8 mouse cellular contexts compared by ENCODE assay signal in genomic region chr5:141691482-141691975, GRCm38 (mm10).
DNase-seq lines count a peak whose midpoint lies in the region; ATAC-seq and TF ChIP-seq lines count a peak whose summit lies in the region.

No protein-coding gene starts in this region.

- H3K27me3 ChIP-seq in midbrain, postnatal 0 days (ENCODE audit: insufficient read depth, low read length), result no peaks in the 10 kb centered on the region
- H3K27me3 ChIP-seq in midbrain, embryonic 13.5 days, result no peaks in the 10 kb centered on the region
- no peaks in the 10 kb centered on the region for H3K27me3 ChIP-seq in intestine, postnatal 0 days (replicated peaks; ENCODE audit: control insufficient read depth, insufficient read depth, low read length)
- H3K27me3 ChIP-seq in forebrain, embryonic 15.5 days, result no peaks in the 10 kb centered on the region

- 81% methylated on average over 7 of the region's 7 CpGs for WGBS in midbrain, postnatal 0 days
- WGBS in midbrain, embryonic 13.5 days, result 90% methylated on average over 7 of the region's 7 CpGs
- WGBS in intestine, postnatal 0 days, result 58% methylated on average over 7 of the region's 7 CpGs
- 84% methylated on average over 7 of the region's 7 CpGs for WGBS in forebrain, embryonic 15.5 days

- DNase-seq in midbrain, postnatal 0 days (ENCODE audit: low spot score), result peak; percentile 66
- peak; percentile 90 for DNase-seq in fat pad, adult 2 months (ENCODE audit: extremely low read depth, low read depth, low spot score)
- DNase-seq in ovary, postnatal 10 days (ENCODE audit: low spot score), result peak; percentile 51
- DNase-seq in spleen, postnatal 10 days (ENCODE audit: low spot score in 2 of 2), result no peak
- no peak for DNase-seq in layer of hippocampus, postnatal 10 days (ENCODE audit: low spot score in 2 of 2)

- H3K4me1 ChIP-seq in midbrain, postnatal 0 days (ENCODE audit: insufficient read depth, low read length), result no peaks in the 10 kb centered on the region
- peaks cover 28% of the 10 kb centered on the region for H3K4me1 ChIP-seq in midbrain, embryonic 13.5 days (replicated peaks)
- no peaks in the 10 kb centered on the region for H3K4me1 ChIP-seq in intestine, postnatal 0 days (replicated peaks; ENCODE audit: control insufficient read depth, insufficient read depth, low read length)
- H3K4me1 ChIP-seq in forebrain, embryonic 15.5 days, result peaks cover 16% of the 10 kb centered on the region

- H3K36me3 ChIP-seq in midbrain, postnatal 0 days (ENCODE audit: insufficient read depth, low read length), result no peaks in the 10 kb centered on the region
- H3K36me3 ChIP-seq in midbrain, embryonic 13.5 days, result no peaks in the 10 kb centered on the region
- no peaks in the 10 kb centered on the region for H3K36me3 ChIP-seq in intestine, postnatal 0 days (ENCODE audit: control insufficient read depth, insufficient read depth)
- no peaks in the 10 kb centered on the region for H3K36me3 ChIP-seq in forebrain, embryonic 15.5 days

- H3K4me2 ChIP-seq in midbrain, postnatal 0 days (ENCODE audit: low read depth, low read length, poor library complexity, severe bottlenecking), result no peak overlapping the region
- no peak overlapping the region for H3K4me2 ChIP-seq in midbrain, embryonic 13.5 days (replicated peaks)
- no peak overlapping the region for H3K4me2 ChIP-seq in intestine, postnatal 0 days (replicated peaks; ENCODE audit: low read depth)
- no peak overlapping the region for H3K4me2 ChIP-seq in forebrain, embryonic 15.5 days (replicated peaks)

- no peaks in the 10 kb centered on the region for H3K9me3 ChIP-seq in midbrain, postnatal 0 days (ENCODE audit: low read length)
- H3K9me3 ChIP-seq in midbrain, embryonic 13.5 days, result no peaks in the 10 kb centered on the region
- no peaks in the 10 kb centered on the region for H3K9me3 ChIP-seq in intestine, postnatal 0 days (ENCODE audit: control insufficient read depth)
- H3K9me3 ChIP-seq in forebrain, embryonic 15.5 days, result no peaks in the 10 kb centered on the region

- no peak for ATAC-seq in midbrain, postnatal 0 days (ENCODE audit: low FRiP score)
- ATAC-seq in midbrain, embryonic 13.5 days, result no peak
- 0 out of 2 replicates have a peak, but pooled peaks have one; percentile 16 for ATAC-seq in intestine, postnatal 0 days
- no peak for ATAC-seq in forebrain, embryonic 15.5 days (replicated peaks)

- no peak overlapping the region for H3K27ac ChIP-seq in midbrain, postnatal 0 days (ENCODE audit: low read depth, low read length)
- no peak overlapping the region for H3K27ac ChIP-seq in midbrain, embryonic 13.5 days
- H3K27ac ChIP-seq in intestine, postnatal 0 days (ENCODE audit: low read depth, low read length), result no peak overlapping the region
- H3K27ac ChIP-seq in forebrain, embryonic 15.5 days (replicated peaks), result no peak overlapping the region

- H3K4me3 ChIP-seq in midbrain, postnatal 0 days (ENCODE audit: low read depth, low read length), result no peak overlapping the region
- no peak overlapping the region for H3K4me3 ChIP-seq in midbrain, embryonic 13.5 days (replicated peaks)
- H3K4me3 ChIP-seq in intestine, postnatal 0 days (ENCODE audit: low read depth, low read length), result no peak overlapping the region
- no peak overlapping the region for H3K4me3 ChIP-seq in forebrain, embryonic 15.5 days

- no peak for TF ChIP-seq CTCF in midbrain, postnatal 0 days (IDR thresholded peaks at IDR 0.05)
- TF ChIP-seq CTCF in intestine, postnatal 0 days (IDR thresholded peaks at IDR 0.05; ENCODE audit: low read depth), result no peak

- no peak overlapping the region for H3K9ac ChIP-seq in midbrain, postnatal 0 days (replicated peaks; ENCODE audit: low read length, poor library complexity, severe bottlenecking)
- H3K9ac ChIP-seq in midbrain, embryonic 13.5 days (replicated peaks), result no peak overlapping the region
- no peak overlapping the region for H3K9ac ChIP-seq in intestine, postnatal 0 days (ENCODE audit: low read depth, low read length)
- H3K9ac ChIP-seq in forebrain, embryonic 15.5 days (replicated peaks), result no peak overlapping the region

Comparison
In these comparisons a context has a peak if more than half of its experiments do, and no peak if none do; other contexts are left out.
1. DNase-seq: peak in midbrain, postnatal 0 days (single experiment), fat pad, adult 2 months (single experiment) and ovary, postnatal 10 days (single experiment); none in spleen, postnatal 10 days (0 of 2) and layer of hippocampus, postnatal 10 days (0 of 2).